Mouse (Mus musculus) intestine, embryonic 14.5 days (tissue): Measurements from ENCODE around the gene Gcc2. TPM values are rescaled to one million over a fixed set of nuclear protein-coding genes. Genes with fewer than 3 reads are reported as not detected.
A peak's percentile ranks its signal among the peaks of the same experiment; 100 is the strongest.

Source experiments
- ATAC-seq: fragments of 200-750 bp; cut with Nextera tagmentation; replicated peaks from 2 replicates; pipeline ENCODE4 v1.8.0; 2017; ENCODE audit warnings: low read depth, moderate number of reproducible peaks, moderate TSS enrichment, moderate library complexity; ENCODE audit not compliant: low FRiP score, low TSS enrichment
- DNase-seq: peaks from one replicate; pipeline ENCODE4 v3.0.0-alpha.2; 2018; ENCODE audit warnings: low spot score
- H3K27ac ChIP-seq: fragments of 300-500 bp; sonication (generic); 2 replicates; pipeline ENCODE4 v1.5.1; 2014; ENCODE audit warnings: low read depth, mild to moderate bottlenecking, control low read depth
- H3K27me3 ChIP-seq: fragments of 300-500 bp; sonication (generic); replicated peaks from 2 replicates; pipeline ENCODE4 v1.6.1; 2014; ENCODE audit warnings: low read length, control low read depth; ENCODE audit not compliant: control insufficient read depth, insufficient read depth
- H3K36me3 ChIP-seq: fragments of 300-500 bp; sonication (generic); 2 replicates; pipeline ENCODE4 v1.6.1; 2014; ENCODE audit warnings: low read length, control low read depth; ENCODE audit not compliant: control insufficient read depth, insufficient read depth
- H3K4me1 ChIP-seq: fragments of 300-500 bp; sonication (generic); replicated peaks from 2 replicates; pipeline ENCODE4 v1.6.1; 2014; ENCODE audit warnings: low read length, control low read depth, mixed read lengths; ENCODE audit not compliant: control insufficient read depth, insufficient read depth
- H3K4me2 ChIP-seq: fragments of 300-500 bp; sonication (generic); 2 replicates; pipeline ENCODE4 v1.6.1; 2014; ENCODE audit warnings: low read length
- H3K4me3 ChIP-seq: fragments of 300-500 bp; sonication (generic); 2 replicates; pipeline ENCODE4 v1.5.1; 2014; ENCODE audit warnings: low read depth, low read length, control low read depth, mixed read lengths
- H3K9ac ChIP-seq: fragments of 300-500 bp; sonication (generic); 2 replicates; pipeline ENCODE4 v1.6.1; 2014; ENCODE audit warnings: mild to moderate bottlenecking, low read length
- H3K9me3 ChIP-seq: fragments of 300-500 bp; sonication (generic); 2 replicates; pipeline ENCODE4 v1.6.1; 2016; ENCODE audit warnings: low read length, control low read depth; ENCODE audit not compliant: control insufficient read depth
- WGBS: fragments of 180-500 bp; shearing (Covaris S2); extraction: QIAGEN DNeasy Blood & Tissue Kit; methylation state at CpG from one replicate; pipeline ENCODE4 v1.1.7; 2014; 5-methylcytosine and 5-hydroxymethylcytosine counted together
- polyA plus RNA-seq: library from polyadenylated mRNA; unstranded; fragments of >200 nt; fragmentation: Nextera tagmentation; extraction: Ambion mirVana; gene quantifications from 2 replicates; pipeline ENCODE4 v1.2.1, GENCODE M21; 2014

Gene Gcc2
- polyA plus RNA-seq, 1 experiment from 2014 or later: 65.5 TPM

- no peak overlapping the region for H3K9ac ChIP-seq
- no peak overlapping the region; the same call in none of the 2 replicates for H3K4me2 ChIP-seq
- DNase-seq (no peak), ATAC-seq (no peak; the same call in 1 of the 2 replicates)
- 28% methylated on average over 2 of the region's 2 CpGs for WGBS
- H3K36me3 ChIP-seq: no peaks in the 10 kb centered on the region
- H3K27me3 ChIP-seq: no peaks in the 10 kb centered on the region
- peaks cover 37% of the 10 kb centered on the region for H3K4me1 ChIP-seq
- peak overlapping the region; percentile 87 for H3K27ac ChIP-seq
- H3K4me3 ChIP-seq: no peak overlapping the region
- H3K9me3 ChIP-seq: no peaks in the 10 kb centered on the region
These were observed 86.4 kb downstream of the Gcc2 start for GRCm38 (mm10) chr10:58341685-58342084.

DNA sequence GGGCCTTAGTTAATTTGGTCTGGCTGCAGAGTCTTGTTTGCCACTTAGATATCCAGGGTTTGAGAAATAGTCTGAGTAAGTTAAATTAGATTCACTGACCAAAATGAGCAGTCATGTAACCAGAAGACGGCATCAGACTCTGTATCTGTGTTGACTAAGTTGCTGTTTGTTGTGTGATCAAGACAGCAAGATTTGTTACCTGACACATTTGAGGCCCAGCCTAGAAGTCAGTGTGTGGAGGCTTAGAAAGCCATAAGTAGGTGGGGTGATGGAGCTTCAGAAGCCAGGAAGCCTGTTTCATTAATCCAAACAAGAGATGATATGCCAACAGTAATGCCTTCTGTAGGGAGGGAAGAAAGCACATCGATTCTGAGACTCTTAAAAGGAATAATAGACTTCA lies 86.9 kb downstream of the Gcc2 start:
- no peaks in the 10 kb centered on the region for H3K9me3 ChIP-seq
- no peak overlapping the region for H3K9ac ChIP-seq
- no peak overlapping the region; the same call in 1 of the 2 replicates for H3K4me2 ChIP-seq
- H3K27ac ChIP-seq: peak overlapping the region; percentile 87
- DNase-seq (no peak), ATAC-seq (no peak)
- WGBS: 57% methylated on average over 2 of the region's 2 CpGs
- no peaks in the 10 kb centered on the region for H3K36me3 ChIP-seq
- H3K4me1 ChIP-seq: peaks cover 34% of the 10 kb centered on the region
- H3K27me3 ChIP-seq: no peaks in the 10 kb centered on the region
- no peak overlapping the region for H3K4me3 ChIP-seq

DNA sequence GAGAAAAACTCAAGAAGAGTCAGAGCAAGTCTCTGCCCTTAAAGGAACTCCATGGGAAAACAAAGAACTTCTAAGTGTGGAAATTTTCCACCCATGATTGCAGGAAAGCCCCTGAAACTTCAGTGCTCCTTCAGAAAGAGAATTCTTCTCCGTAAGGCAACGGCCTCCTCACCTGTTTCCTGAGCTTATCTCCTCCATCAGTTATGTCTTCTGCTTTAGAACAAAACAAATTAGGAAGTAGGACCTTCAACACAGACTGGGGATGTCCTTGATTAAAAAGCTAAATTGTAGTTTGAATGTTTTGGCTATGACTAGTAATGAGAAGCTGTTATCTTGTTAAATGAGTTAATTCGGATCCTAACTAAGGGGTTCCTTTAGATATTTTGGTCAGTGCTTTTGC lies 88.3 kb downstream of the Gcc2 start:
- H3K27ac ChIP-seq: no peak overlapping the region
- H3K9me3 ChIP-seq: no peaks in the 10 kb centered on the region
- ATAC-seq: no peak
- H3K4me3 ChIP-seq: no peak overlapping the region
- H3K4me2 ChIP-seq: no peak overlapping the region
- DNase-seq: no peak
- no peaks in the 10 kb centered on the region for H3K27me3 ChIP-seq
- H3K36me3 ChIP-seq: no peaks in the 10 kb centered on the region
- H3K9ac ChIP-seq: no peak overlapping the region
- H3K4me1 ChIP-seq: peaks cover 25% of the 10 kb centered on the region
- 90% methylated on average over 3 of the region's 3 CpGs for WGBS

GRCm38 (mm10) chr10:58350600-58350999 lies 95.3 kb downstream of the Gcc2 start:
- Histone ChIP-seq H3K4me2 (no peak overlapping the region), H3K36me3 (no peaks in the 10 kb centered on the region), H3K27me3 (no peaks in the 10 kb centered on the region), H3K9me3 (no peaks in the 10 kb centered on the region), H3K9ac (no peak overlapping the region), H3K4me3 (no peak overlapping the region), H3K4me1 (0 out of 2 replicates have a peak, but pooled peaks cover 4% of the 10 kb centered on the region), H3K27ac (no peak overlapping the region)
- no peak for ATAC-seq
- DNase-seq: no peak
- WGBS: 89% methylated on average over 3 of the region's 3 CpGs

- Histone ChIP-seq H3K27ac (no peak overlapping the region), H3K36me3 (no peaks in the 10 kb centered on the region), H3K27me3 (no peaks in the 10 kb centered on the region), H3K4me2 (no peak overlapping the region), H3K4me1 (0 out of 2 replicates have a peak, but pooled peaks cover 4% of the 10 kb centered on the region), H3K9ac (no peak overlapping the region), H3K4me3 (no peak overlapping the region), H3K9me3 (no peaks in the 10 kb centered on the region)
- ATAC-seq (peak; percentile 42; the same call in 1 of the 2 replicates), DNase-seq (no peak)
- 68% methylated on average over 2 of the region's 2 CpGs for WGBS
These were observed 96.4 kb downstream of the Gcc2 start for GRCm38 (mm10) chr10:58351670-58352069.

GRCm38 (mm10) chr10:58352364-58352763 lies 97.1 kb downstream of the Gcc2 start:
- H3K9me3 ChIP-seq: no peaks in the 10 kb centered on the region
- 88% methylated on average over 3 of the region's 3 CpGs for WGBS
- H3K4me1 ChIP-seq: 0 out of 2 replicates have a peak, but pooled peaks cover 4% of the 10 kb centered on the region
- no peak for ATAC-seq
- no peaks in the 10 kb centered on the region for H3K36me3 ChIP-seq
- no peak overlapping the region for H3K27ac ChIP-seq
- no peak overlapping the region for H3K4me3 ChIP-seq
- no peaks in the 10 kb centered on the region for H3K27me3 ChIP-seq
- H3K4me2 ChIP-seq: no peak overlapping the region
- H3K9ac ChIP-seq: no peak overlapping the region
- DNase-seq: no peak

GRCm38 (mm10) chr10:58354561-58354960 lies 99.3 kb downstream of the Gcc2 start:
- no peak overlapping the region for H3K27ac ChIP-seq
- no peak overlapping the region for H3K4me2 ChIP-seq
- H3K9ac ChIP-seq: no peak overlapping the region
- ATAC-seq (no peak; the same call in 1 of the 2 replicates), DNase-seq (no peak)
- no peaks in the 10 kb centered on the region for H3K9me3 ChIP-seq
- no peak overlapping the region for H3K4me3 ChIP-seq
- WGBS: 45% methylated on average over 3 of the region's 3 CpGs
- 0 out of 2 replicates have a peak, but pooled peaks cover 4% of the 10 kb centered on the region for H3K36me3 ChIP-seq
- peaks cover 4% of the 10 kb centered on the region; the same call in 1 of the 2 replicates for H3K4me1 ChIP-seq
- no peaks in the 10 kb centered on the region for H3K27me3 ChIP-seq

Other genes with a start within 250 kb of the Gcc2 start
- not detected in 2 replicates for gene AW822073, start 30.6 kb upstream of the Gcc2 start, polyA plus RNA-seq
- gene Duxf3, start 22.8 kb upstream of the Gcc2 start, polyA plus RNA-seq: not detected in 2 replicates
- not detected in 2 replicates for gene Gm4981, start 18.8 kb upstream of the Gcc2 start, polyA plus RNA-seq
- gene Lims1, start 68.0 kb downstream of the Gcc2 start, polyA plus RNA-seq: 134 and 156 TPM in 2 replicates
- gene Ranbp2, start 191.4 kb downstream of the Gcc2 start, polyA plus RNA-seq: 36.4 and 37.6 TPM in 2 replicates
- gene Ccdc138, start 242.5 kb downstream of the Gcc2 start, polyA plus RNA-seq: 7.9 and 9.1 TPM in 2 replicates